Mouse (Mus musculus): Measurements from ENCODE around the gene Kcnk2.

- no peak for TF ChIP-seq POLR2A (IDR thresholded peaks at IDR 0.05; ENCODE audit: low read depth, low read length)
- TF ChIP-seq CTCF (IDR thresholded peaks at IDR 0.05; ENCODE audit: extremely low read depth, insufficient read depth, insufficient read length, insufficient replicate concordance): no peak
These were observed 187.6 kb downstream of the Kcnk2 start for GRCm38 (mm10) chr1:189214477-189214876.
